Mouse (Mus musculus) cerebellum, adult 2 months (tissue): ENCODE data around the gene Fgfr2.

Experiments
- CTCF ChIP-seq: fragments of 200-500 bp; IDR thresholded peaks from 2 replicates; pipeline ENCODE4 v1.5.1; 2011; ENCODE audit warnings: low read depth, mild to moderate bottlenecking, control low read depth, low read length, moderate library complexity, borderline replicate concordance; ENCODE audit not compliant: insufficient read depth
- POLR2A ChIP-seq: fragments of 200-500 bp; IDR thresholded peaks from 2 replicates; pipeline ENCODE4 v1.6.1; 2011; ENCODE audit warnings: low read length, control low read depth, borderline replicate concordance; ENCODE audit not compliant: insufficient read depth

DNA sequence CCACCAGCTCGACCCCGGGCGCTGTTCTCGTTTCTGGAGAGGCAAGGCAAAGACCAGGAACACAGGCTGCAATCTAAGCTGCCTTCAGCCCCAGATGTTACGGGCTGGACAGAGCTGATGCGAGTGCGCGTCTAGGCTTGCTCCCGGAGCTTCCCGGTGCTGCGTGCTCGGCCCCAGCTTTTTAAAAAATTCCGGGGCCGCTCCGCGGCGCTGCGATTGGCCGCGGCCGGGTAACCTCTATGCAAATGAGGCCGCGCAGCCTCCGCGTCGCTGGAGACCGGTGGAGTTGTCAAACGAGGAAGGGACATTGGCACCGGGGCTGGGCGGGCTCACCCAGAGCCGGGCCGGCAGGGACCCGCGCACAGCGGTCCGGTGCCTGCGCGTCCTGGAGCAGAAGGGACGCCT, 1569.4 kb downstream of the Fgfr2 start:
- TF ChIP-seq CTCF = no peak
- no peak for TF ChIP-seq POLR2A
